Mouse (Mus musculus): Measurements from ENCODE around the gene Ctbp2.

Gene Ctbp2

DNA sequence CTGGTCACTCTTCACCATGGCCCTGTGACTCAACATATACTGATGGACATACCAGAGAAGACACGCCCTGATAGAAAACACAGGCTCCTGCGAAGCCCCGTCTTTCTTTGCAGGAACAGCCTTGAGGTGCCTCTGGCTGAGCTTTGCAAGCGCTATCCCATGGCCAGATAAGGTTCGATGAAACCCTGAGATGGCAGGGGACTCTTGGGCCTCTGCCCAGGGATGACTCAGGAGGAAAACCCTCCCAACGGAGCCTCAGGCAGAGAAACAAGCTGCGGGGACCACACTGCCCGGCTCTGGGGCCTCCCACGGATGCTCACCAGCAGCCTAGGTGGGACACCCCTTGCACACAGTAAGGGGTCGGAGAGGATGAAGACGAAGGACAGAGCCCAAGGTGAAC lies 116.8 kb downstream of the Ctbp2 start:
- DNase-seq (ENCODE audit: low spot score): no peak

- no peak for DNase-seq (ENCODE audit: low spot score)
Measured at GRCm38 (mm10) chr7:133005772-133006171, 118.4 kb downstream of the Ctbp2 start.

GRCm38 (mm10) chr7:133003421-133003820 lies 120.7 kb downstream of the Ctbp2 start:
- DNase-seq (ENCODE audit: low spot score): peak; percentile 74

- DNase-seq (ENCODE audit: low spot score): no peak
Measured at GRCm38 (mm10) chr7:133002271-133002670, 121.9 kb downstream of the Ctbp2 start.

GRCm38 (mm10) chr7:133001388-133001787 lies 122.8 kb downstream of the Ctbp2 start:
- DNase-seq (ENCODE audit: low spot score): no peak

- DNase-seq (ENCODE audit: low spot score): no peak
Measured at GRCm38 (mm10) chr7:132999061-132999460, 125.1 kb downstream of the Ctbp2 start.

GRCm38 (mm10) chr7:132998639-132999038 lies 125.5 kb downstream of the Ctbp2 start:
- no peak for DNase-seq (ENCODE audit: low spot score)

DNA sequence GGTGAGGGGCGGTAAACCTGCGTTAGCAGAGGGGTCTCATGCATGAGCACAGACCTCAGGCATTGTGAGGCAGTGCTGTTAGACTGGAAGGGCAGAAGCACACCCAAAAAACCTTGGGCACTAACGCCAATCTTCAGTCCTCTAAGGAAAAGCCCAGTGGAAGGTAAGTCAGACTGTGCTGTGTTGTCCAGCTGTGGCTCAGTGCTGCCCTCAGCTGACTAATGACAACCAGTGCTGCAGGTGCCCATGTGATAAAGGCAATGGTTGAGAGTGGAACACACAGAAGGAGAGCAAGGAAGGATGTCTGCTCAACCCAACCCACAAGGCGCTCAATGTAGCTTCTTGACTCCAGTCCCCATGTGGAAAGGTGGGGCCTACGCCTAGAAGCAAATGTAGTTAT lies 127.8 kb downstream of the Ctbp2 start:
- DNase-seq (ENCODE audit: low spot score): no peak

GRCm38 (mm10) chr7:132994628-132995191 lies 129.4 kb downstream of the Ctbp2 start:
- no peak for DNase-seq (ENCODE audit: low spot score)

DNA sequence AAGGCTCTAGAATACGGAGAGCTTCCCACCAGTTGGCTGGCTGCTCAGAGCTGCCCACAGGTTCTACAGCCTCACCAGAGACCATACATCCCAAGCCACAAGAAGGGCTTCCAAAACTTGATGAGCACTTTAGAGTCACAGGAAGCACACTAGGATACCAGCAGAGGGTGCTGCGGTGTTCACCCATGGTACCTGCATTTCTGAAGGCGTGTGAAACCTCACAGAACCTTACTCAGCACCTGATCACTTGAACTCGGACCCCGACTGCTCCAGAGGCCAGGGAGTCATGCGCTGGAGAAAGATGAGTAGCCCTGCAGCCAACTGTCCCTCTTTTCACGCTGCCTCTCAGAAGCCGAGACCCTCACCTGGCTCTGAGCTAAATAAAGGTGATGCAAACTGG lies 130.0 kb downstream of the Ctbp2 start:
- no peak for DNase-seq (ENCODE audit: low spot score)

DNA sequence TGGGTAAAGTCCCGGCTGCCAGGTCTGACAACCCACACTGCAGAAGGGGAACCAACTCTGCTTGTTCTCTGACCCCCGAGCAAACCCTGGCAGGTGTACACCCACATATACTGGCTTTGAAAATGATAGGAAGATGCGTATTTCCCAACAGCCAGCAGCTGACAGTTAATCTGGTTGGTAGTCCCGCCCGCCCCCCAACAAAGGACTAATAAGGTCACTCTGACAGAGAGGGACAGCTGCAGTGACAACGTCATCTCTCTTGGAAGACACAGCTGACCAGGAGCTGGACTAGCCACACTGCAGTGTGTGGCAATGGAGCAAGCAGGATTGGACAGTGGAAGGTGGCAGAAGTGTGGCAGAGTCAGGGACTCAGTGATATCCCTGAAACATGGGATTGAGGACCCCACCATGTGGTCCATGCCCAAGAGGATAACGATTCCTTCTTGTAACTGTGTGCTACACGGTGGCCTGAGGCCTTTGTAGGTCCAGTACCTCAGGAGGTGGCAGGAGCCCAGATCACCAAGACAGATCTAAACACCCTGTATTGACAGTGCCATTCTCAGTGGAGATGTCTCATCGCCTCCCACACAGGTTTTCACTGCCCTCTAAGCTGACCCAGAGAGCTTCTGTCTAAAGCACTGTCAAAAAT lies 131.1 kb downstream of the Ctbp2 start:
- DNase-seq (ENCODE audit: low spot score): no peak

GRCm38 (mm10) chr7:132991240-132991900 lies 132.8 kb downstream of the Ctbp2 start:
- no peak for DNase-seq (ENCODE audit: low spot score)

DNA sequence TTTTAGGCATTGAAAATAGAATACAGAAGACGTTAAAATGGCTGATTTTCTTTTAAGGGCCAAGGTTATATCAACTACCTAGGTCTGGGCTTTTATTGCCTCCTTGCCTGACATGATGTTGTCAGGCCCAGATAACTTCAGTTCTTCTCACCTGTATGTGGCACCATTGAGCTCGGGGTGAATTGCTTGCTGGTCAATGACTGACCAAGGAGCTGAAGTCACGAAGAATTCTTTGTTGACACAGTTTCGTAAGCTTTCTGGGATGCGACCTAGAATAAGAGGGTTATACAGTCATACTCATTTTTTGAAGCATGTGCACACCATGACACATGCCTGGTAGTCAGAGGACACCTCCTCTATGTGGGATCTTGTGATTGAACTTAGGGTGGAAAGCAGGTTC lies 134.3 kb downstream of the Ctbp2 start:
- no peak for DNase-seq (ENCODE audit: low spot score)

GRCm38 (mm10) chr7:132982639-132983038 lies 141.5 kb downstream of the Ctbp2 start:
- DNase-seq (ENCODE audit: low spot score): no peak

DNA sequence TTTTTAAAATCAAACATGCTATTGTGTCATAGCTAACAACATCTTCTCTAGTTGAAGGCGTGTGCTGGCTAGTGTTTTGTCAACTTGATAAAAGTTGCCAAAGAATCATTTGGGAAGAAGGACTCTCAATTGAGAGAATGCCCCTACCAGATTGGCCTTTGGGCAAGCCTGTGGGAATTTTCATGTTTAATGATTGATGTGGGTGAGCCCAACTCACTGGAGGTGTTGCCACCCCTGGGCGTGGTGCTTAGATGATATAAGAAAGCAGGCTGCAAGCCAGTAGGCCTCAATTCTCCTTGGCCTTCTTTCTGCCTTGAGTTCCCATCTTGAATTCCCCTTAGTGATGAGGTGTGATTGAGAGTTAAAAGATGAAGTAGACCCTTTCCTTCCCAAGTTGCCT lies 146.2 kb downstream of the Ctbp2 start:
- DNase-seq (ENCODE audit: low spot score): no peak

GRCm38 (mm10) chr7:132976079-132976478 lies 148.1 kb downstream of the Ctbp2 start:
- DNase-seq (ENCODE audit: low spot score): no peak

DNA sequence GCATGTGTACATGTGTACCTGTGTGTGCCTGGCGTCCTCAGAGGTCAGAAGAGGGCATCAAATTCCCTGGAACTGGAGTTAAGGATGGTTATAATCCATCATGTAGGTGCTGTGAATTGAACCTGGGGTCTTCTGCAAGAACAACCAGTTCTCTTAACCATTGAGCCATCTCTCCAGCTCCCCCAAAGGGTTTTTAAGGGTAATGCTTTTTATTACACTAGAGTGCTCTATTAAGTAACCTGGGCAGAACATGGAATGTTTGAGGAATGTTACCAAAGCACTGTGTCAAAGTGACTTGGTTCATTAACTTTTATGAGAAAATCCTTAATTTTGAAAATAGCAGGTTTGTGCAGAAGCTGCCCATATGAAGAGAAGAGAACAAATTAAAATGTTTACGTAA lies 152.1 kb downstream of the Ctbp2 start:
- DNase-seq (ENCODE audit: low spot score): no peak

DNA sequence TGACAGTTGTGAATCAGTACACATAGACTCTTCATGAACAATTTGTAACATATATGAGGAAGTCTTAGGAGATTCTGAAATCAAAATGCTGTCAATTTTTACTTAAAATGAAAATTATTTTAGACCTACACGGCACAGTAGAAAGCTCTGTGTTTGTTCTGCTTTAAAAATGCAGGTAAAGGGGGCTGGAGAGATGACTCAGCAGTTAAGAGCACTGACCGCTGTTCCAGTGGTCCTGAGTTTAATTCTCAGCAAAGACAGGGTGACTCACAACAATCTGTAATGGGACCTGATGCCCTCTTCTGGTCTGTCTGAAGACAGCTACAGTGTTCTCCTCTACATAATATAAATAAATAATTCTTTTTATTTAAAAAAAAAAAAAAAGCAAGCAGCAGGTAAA lies 158.4 kb downstream of the Ctbp2 start:
- no peak for DNase-seq (ENCODE audit: low spot score)

DNA sequence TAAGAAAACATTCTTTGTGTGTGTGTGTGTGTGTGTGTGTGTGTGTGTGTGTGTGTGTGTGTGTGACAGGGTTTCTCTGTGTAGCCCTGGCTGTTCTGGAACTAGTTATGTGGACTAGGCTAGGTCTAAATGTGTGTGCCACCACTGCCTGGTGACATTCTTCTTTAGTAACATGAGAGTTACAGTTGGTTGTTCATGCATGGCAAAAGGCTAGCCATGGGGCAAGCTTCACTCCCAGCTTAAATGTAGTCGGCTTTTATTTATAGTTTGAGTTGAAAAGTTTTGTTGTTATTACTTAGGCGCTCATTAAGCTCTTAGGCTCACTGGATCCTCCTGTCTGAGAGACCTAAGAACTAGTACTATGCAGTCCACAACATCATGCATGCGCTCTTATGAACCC lies 159.8 kb downstream of the Ctbp2 start:
- no peak for DNase-seq (ENCODE audit: low spot score)

DNA sequence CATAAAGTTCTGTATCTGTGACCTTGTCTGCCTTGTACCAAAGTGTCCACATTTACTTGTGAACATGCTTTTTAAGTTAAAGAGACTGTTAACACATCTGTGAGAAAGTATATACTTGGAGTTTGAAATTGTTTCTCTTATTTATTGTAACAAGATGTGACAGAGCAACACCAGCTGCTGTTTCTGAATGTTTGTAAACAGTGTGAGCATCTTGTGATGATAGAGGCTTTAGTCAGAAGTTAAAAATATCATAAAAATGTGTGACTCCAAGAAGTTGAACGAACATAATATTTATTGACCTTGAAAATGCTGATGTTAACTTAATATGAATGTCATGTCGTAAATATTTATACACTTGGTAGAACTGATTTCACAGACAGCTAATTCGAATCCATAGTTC lies 173.5 kb downstream of the Ctbp2 start:
- no peak for DNase-seq (ENCODE audit: low spot score)

- DNase-seq (ENCODE audit: low spot score): no peak
Measured at GRCm38 (mm10) chr7:132949968-132950367, 174.2 kb downstream of the Ctbp2 start.

GRCm38 (mm10) chr7:132940569-132940968 lies 183.6 kb downstream of the Ctbp2 start:
- no peak for DNase-seq (ENCODE audit: low spot score)

DNA sequence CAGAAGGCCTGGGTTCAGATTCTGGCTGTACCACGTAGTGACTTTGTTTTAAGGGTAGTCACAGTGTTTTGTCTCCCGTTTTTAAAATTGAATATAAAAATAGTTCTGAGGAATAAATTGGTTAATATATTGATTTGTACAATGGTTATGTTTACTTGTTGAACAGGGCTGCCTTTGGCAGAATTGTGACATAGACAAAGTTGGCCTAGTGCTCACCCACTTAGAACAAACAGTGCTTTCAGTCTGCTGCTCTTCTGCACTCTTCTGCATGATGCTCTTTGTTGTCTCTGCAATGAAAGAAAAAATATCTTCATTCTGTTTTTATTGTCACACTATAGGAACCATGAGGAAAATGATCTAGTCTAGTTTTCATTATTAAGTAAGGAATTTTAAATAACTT lies 185.0 kb downstream of the Ctbp2 start:
- no peak for DNase-seq (ENCODE audit: low spot score)

Data from ovary, postnatal 14 days (tissue).